Mouse (Mus musculus) midbrain, embryonic 14.5 days (tissue): ENCODE data around the gene Ascc3. TPM values are rescaled to one million over a fixed set of nuclear protein-coding genes. Genes with fewer than 3 reads are reported as not detected.
A peak's percentile ranks its signal among the peaks of the same experiment; 100 is the strongest.

ENCODE experiments used
- ATAC-seq: fragments of 200-750 bp; cut with Nextera tagmentation; 2 replicates; pipeline ENCODE4 v1.8.0; 2017; ENCODE audit warnings: moderate number of reproducible peaks, moderate library complexity; ENCODE audit not compliant: low FRiP score, low TSS enrichment
- DNase-seq: peaks from one replicate; pipeline ENCODE4 v3.0.0-alpha.2; 2015
- H3K27ac ChIP-seq: fragments of 300-500 bp; sonication (generic); replicated peaks from 2 replicates; pipeline ENCODE4 v1.5.1; 2014; ENCODE audit warnings: mild to moderate bottlenecking, low read depth, low read length, moderate library complexity
- H3K27me3 ChIP-seq: fragments of 300-500 bp; sonication (generic); 2 replicates; pipeline ENCODE4 v1.6.1; 2014; ENCODE audit warnings: low read length, control low read depth, mixed read lengths; ENCODE audit not compliant: control insufficient read depth, insufficient read depth
- H3K36me3 ChIP-seq: fragments of 300-500 bp; sonication (generic); 2 replicates; pipeline ENCODE4 v1.6.1; 2014; ENCODE audit warnings: low read length, control low read depth; ENCODE audit not compliant: control insufficient read depth, insufficient read depth
- H3K4me1 ChIP-seq: fragments of 300-500 bp; sonication (generic); 2 replicates; pipeline ENCODE4 v1.6.1; 2014; ENCODE audit warnings: mild to moderate bottlenecking, antibody characterized with exemption, low read length, control low read depth; ENCODE audit not compliant: control insufficient read depth, insufficient read depth
- H3K4me2 ChIP-seq: fragments of 300-500 bp; sonication (generic); 2 replicates; pipeline ENCODE4 v1.6.1; 2014; ENCODE audit warnings: mild to moderate bottlenecking, low read length, moderate library complexity
- H3K4me3 ChIP-seq: fragments of 300-500 bp; sonication (generic); replicated peaks from 2 replicates; pipeline ENCODE4 v1.5.1; 2014; ENCODE audit warnings: low read depth, low read length
- H3K9ac ChIP-seq: fragments of 300-500 bp; sonication (generic); replicated peaks from 2 replicates; pipeline ENCODE4 v1.6.1; 2014; ENCODE audit warnings: mild to moderate bottlenecking, low read length, moderate library complexity
- H3K9me3 ChIP-seq: fragments of 300-500 bp; sonication (generic); 2 replicates; pipeline ENCODE4 v1.6.1; 2016; ENCODE audit warnings: low read length, control low read depth, mixed read lengths; ENCODE audit not compliant: control insufficient read depth
- WGBS: fragments of 180-500 bp; shearing (Covaris S2); extraction: QIAGEN DNeasy Blood & Tissue Kit; methylation state at CpG from one replicate; pipeline ENCODE4 v1.1.7; 2014; 5-methylcytosine and 5-hydroxymethylcytosine counted together
- polyA plus RNA-seq: library from polyadenylated mRNA; unstranded; fragments of >200 nt; fragmentation: Nextera tagmentation; extraction: Ambion mirVana; gene quantifications from 2 replicates; pipeline ENCODE4 v1.2.1, GENCODE M21; 2014

The Ascc3 gene
- polyA plus RNA-seq, 1 experiment from 2014 or later, result 24.0 TPM

DNA sequence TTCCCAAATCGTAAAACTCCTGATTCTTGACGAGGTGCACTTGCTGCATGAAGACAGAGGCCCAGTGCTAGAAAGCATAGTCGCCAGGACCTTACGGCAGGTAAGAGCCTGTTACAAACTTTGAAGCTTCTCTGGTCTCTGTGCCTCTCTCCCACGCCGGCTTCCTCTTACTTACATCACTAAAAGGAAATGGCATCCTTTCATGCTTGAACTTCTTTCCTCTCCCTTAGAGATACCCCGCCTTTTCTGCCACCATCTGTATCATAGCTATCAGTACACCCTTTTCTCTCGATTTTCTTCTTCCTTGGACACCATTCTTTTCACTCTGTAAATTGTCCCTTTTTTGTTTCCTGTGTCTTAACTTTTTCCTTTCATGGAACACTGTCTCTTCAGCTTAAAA, 58.1 kb downstream of the Ascc3 start:
- WGBS, result 91% methylated on average over 8 of the region's 8 CpGs
- H3K36me3 ChIP-seq, result peaks cover 9% of the 10 kb centered on the region; the same call in 1 of the 2 replicates
- no peak overlapping the region for H3K9ac ChIP-seq
- no peak for ATAC-seq
- DNase-seq, result no peak
- H3K4me2 ChIP-seq, result no peak overlapping the region
- H3K27me3 ChIP-seq, result no peaks in the 10 kb centered on the region
- H3K4me3 ChIP-seq, result no peak overlapping the region
- no peaks in the 10 kb centered on the region for H3K4me1 ChIP-seq
- H3K9me3 ChIP-seq, result no peaks in the 10 kb centered on the region
- H3K27ac ChIP-seq, result no peak overlapping the region

DNA sequence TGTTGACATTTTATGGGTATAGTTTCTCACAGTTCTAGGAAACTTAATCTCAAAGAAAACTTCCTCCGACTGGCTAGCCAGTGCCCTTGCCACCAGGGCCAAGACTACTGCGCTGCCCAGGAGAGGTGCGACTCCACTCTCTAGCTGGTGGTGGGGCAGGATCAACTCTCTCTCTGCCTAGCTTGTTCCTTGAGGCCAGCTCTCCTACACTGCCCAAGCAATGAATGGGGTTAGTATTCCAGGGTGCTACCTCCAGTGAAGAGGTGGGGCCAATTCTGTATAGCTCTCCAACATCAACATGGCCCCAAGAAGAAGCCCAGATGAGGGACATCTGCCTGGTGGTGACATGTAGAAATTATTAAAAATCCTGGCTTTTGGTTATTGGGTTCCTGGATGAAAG, 61.1 kb downstream of the Ascc3 start:
- Histone ChIP-seq H3K36me3 (peaks cover 9% of the 10 kb centered on the region; the same call in 1 of the 2 replicates), H3K4me3 (no peak overlapping the region), H3K27me3 (no peaks in the 10 kb centered on the region), H3K4me1 (no peaks in the 10 kb centered on the region), H3K27ac (no peak overlapping the region), H3K9me3 (no peaks in the 10 kb centered on the region), H3K4me2 (no peak overlapping the region), H3K9ac (no peak overlapping the region)
- ATAC-seq (no peak), DNase-seq (no peak)
- 97% methylated on average over 3 of the region's 3 CpGs for WGBS

DNA sequence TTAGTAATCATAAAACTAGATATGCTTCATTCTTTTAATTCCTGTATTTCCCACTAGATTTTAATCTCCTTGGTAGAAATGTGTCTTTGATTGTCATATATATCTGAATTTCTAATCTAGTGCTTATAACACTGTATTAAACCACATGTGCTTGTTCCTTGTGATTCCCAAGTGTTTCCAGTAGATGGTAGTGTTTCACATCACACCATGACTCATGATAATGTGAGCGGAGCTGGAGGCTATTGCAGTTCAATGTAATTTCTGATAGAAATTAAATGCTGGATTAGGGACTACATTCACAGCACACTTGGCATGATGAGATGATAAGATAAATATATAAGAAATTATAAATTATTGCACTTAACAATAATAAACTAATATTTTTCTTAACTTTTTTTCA, 64.9 kb downstream of the Ascc3 start:
- Histone ChIP-seq H3K36me3 (peaks cover 6% of the 10 kb centered on the region; the same call in 1 of the 2 replicates), H3K4me2 (no peak overlapping the region), H3K27me3 (no peaks in the 10 kb centered on the region), H3K9ac (no peak overlapping the region), H3K4me1 (no peaks in the 10 kb centered on the region), H3K9me3 (no peaks in the 10 kb centered on the region), H3K4me3 (no peak overlapping the region), H3K27ac (no peak overlapping the region)
- 58% methylated on average over 1 of the region's 1 CpGs for WGBS
- DNase-seq (peak; percentile 70), ATAC-seq (peak; percentile 81; the same call in 1 of the 2 replicates)

DNA sequence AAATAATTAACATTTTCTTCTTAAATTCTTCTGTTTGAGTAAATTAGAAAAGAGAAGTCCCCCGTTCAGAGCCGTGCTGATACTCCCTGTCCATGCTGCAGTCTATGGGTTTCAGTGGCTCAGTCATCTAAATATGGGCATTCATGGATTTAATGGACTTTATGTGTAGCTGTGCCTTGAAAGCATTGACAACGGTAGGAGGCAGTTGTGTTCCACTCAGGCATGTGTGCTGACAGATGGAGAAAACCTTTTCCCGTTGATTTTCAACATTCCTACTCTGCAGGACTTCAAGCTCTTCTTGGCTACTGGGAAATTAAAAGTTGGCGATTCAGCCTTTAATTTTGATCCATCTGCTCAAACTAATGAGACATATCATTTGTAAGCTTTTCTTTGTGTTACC, 79.0 kb downstream of the Ascc3 start:
- DNase-seq, result no peak
- ATAC-seq, result no peak
- Histone ChIP-seq H3K9me3 (no peaks in the 10 kb centered on the region), H3K4me1 (no peaks in the 10 kb centered on the region), H3K9ac (no peak overlapping the region), H3K36me3 (no peaks in the 10 kb centered on the region), H3K27ac (no peak overlapping the region), H3K4me3 (no peak overlapping the region), H3K4me2 (no peak overlapping the region), H3K27me3 (no peaks in the 10 kb centered on the region)
- 60% methylated on average over 5 of the region's 5 CpGs for WGBS

DNA sequence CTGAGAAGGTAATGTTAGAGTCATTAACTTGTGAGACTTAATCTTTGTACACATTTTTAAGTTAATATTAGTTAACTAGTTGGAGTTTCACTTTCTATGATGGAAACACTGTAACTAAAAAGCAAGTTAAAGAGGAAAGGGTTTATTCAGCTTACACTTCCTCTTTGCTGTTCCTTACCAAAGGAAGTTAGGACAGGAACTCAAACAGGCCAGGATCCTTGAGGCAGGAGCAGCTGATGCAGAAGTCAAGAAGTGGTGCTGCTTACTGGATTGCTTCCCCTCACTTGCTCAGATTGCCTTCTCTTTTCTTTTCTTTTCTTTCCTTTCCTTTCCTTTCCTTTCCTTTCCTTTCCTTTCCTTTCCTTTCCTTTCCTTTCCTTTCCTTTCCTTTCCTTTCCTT, 97.9 kb downstream of the Ascc3 start:
- no peaks in the 10 kb centered on the region for H3K9me3 ChIP-seq
- H3K36me3 ChIP-seq, result no peaks in the 10 kb centered on the region
- DNase-seq, result no peak
- no peak overlapping the region for H3K9ac ChIP-seq
- no peak for ATAC-seq
- H3K27me3 ChIP-seq, result no peaks in the 10 kb centered on the region
- no peak overlapping the region for H3K4me3 ChIP-seq
- no peaks in the 10 kb centered on the region for H3K4me1 ChIP-seq
- no peak overlapping the region for H3K4me2 ChIP-seq
- no peak overlapping the region for H3K27ac ChIP-seq

DNA sequence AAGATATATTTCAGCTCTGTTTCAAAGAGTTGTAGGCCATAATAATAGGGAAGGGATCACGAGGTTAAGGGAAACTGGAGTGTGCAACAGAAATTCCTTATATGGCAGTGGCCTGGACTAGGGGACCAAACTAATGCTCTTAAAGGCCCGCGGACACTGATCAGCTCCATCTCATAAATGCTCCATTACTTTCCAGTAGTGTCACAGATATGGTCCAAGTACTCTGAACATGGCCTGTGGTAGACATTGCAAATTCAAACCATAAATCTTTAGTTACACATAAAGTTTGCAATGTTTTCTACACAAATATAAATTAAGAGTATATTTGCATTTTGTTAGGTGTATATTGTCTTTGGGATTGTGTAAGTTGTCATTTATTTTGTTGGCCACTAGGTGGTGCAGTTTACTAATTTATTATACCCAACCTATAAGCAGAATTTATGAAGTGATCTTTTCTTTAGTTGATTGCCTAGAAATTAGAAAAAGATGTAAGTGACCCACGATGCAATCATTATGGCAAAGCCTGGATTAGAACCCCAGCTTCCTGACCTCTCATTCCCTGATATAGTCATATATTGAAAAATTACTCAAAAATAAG, 106.5 kb downstream of the Ascc3 start:
- Histone ChIP-seq H3K4me2 (no peak overlapping the region), H3K4me3 (no peak overlapping the region), H3K36me3 (peaks cover 2% of the 10 kb centered on the region; the same call in 1 of the 2 replicates), H3K27me3 (no peaks in the 10 kb centered on the region), H3K27ac (no peak overlapping the region), H3K9ac (no peak overlapping the region), H3K9me3 (no peaks in the 10 kb centered on the region), H3K4me1 (no peaks in the 10 kb centered on the region)
- peak; percentile 76 for DNase-seq
- ATAC-seq, result no peak
- WGBS, result 62% methylated on average over 4 of the region's 4 CpGs

DNA sequence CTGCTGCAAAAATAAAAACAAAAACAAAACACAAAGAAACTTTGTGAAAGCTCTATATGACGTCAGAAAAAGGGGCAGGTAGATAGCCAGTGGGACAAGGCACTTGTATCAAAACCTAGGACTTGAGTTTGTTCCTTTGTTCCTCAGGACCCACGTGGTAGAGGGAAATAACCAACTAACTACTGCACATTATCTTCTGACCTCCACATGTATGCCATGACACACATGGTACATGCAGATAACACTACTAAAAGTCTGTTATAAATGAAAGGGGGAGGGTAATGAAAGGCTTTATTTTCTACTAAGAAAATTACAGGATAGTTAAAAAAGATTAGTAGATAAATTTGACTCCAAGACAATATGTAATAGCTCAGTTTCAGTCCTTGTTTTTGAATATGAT, 109.3 kb downstream of the Ascc3 start:
- 67% methylated on average over 2 of the region's 2 CpGs for WGBS

DNA sequence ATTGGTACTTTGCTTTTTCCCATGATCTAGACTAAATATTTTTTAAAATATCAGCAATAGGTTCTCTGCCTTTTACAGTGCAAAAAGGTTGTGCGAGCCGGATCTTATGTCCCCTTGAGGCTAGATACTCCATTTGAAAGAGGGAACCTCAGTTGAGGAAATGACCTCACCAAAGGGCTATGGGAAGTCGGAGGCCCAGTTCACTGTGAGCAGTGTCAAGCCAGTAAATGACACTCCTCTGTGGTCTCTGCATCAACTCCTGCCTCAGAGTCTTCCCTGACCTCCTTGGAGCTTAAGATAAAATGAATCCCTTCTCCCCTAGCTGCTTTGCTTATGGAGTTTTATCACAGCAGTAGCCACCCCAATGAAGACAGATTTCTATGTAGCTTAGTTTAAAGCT, 109.9 kb downstream of the Ascc3 start:
- 87% methylated on average over 3 of the region's 3 CpGs for WGBS
- Histone ChIP-seq H3K9ac (no peak overlapping the region), H3K27me3 (no peaks in the 10 kb centered on the region), H3K9me3 (no peaks in the 10 kb centered on the region), H3K4me2 (no peak overlapping the region), H3K36me3 (peaks cover 2% of the 10 kb centered on the region; the same call in 1 of the 2 replicates), H3K4me3 (no peak overlapping the region), H3K27ac (no peak overlapping the region), H3K4me1 (no peaks in the 10 kb centered on the region)
- DNase-seq, result no peak
- ATAC-seq, result no peak

More for the DNA sequence above, 109.3 kb downstream of the Ascc3 start:
- Histone ChIP-seq H3K27me3 (no peaks in the 10 kb centered on the region), H3K4me1 (no peaks in the 10 kb centered on the region), H3K4me2 (no peak overlapping the region), H3K36me3 (peaks cover 2% of the 10 kb centered on the region; the same call in 1 of the 2 replicates), H3K9ac (no peak overlapping the region), H3K4me3 (no peak overlapping the region), H3K27ac (no peak overlapping the region), H3K9me3 (no peaks in the 10 kb centered on the region)
- DNase-seq, result no peak
- no peak for ATAC-seq

DNA sequence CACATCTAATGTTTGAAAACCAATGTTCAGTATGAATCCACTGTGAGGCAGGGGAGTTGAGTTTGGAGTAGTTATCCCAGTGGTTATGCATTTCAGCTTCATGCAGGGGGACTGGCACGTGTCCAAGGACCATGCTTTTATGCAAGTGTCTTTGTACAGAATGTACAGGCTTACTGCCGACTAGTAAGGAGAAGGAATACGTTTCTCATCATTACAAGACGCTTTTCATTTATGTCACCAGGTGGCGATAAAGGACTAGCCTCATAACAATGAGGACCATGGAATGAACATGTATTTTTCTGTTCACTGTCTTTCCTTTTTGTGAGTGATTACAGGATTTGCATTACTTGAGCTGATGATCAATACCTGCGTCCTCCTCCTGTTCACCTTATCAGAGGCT, 111.7 kb downstream of the Ascc3 start:
- 16% methylated on average over 6 of the region's 6 CpGs for WGBS
- Histone ChIP-seq H3K9ac (no peak overlapping the region), H3K4me1 (no peaks in the 10 kb centered on the region), H3K27ac (no peak overlapping the region), H3K36me3 (peaks cover 5% of the 10 kb centered on the region; the same call in 1 of the 2 replicates), H3K4me3 (no peak overlapping the region), H3K4me2 (no peak overlapping the region), H3K27me3 (no peaks in the 10 kb centered on the region), H3K9me3 (no peaks in the 10 kb centered on the region)
- peak; percentile 93 for DNase-seq
- ATAC-seq, result peak; percentile 71; the same call in 1 of the 2 replicates
